Mouse (Mus musculus): ENCODE measurements around the gene Myo15b.

Gene Myo15b

GRCm38 (mm10) chr11:115903384-115904230 lies 45.4 kb downstream of the Myo15b start:
- no peak for DNase-seq (ENCODE audit: low spot score)

GRCm38 (mm10) chr11:115904231-115904955 lies 46.2 kb downstream of the Myo15b start:
- no peak for DNase-seq (ENCODE audit: low spot score)

GRCm38 (mm10) chr11:115904956-115905790 lies 47.0 kb downstream of the Myo15b start:
- no peak for DNase-seq (ENCODE audit: low spot score)

GRCm38 (mm10) chr11:115906116-115906515 lies 47.9 kb downstream of the Myo15b start:
- no peak for DNase-seq (ENCODE audit: low spot score)

- no peak for DNase-seq (ENCODE audit: low spot score)
Measured at GRCm38 (mm10) chr11:115906521-115906920, 48.3 kb downstream of the Myo15b start.

- DNase-seq (ENCODE audit: low spot score), result no peak
Measured at GRCm38 (mm10) chr11:115911134-115911561, 52.9 kb downstream of the Myo15b start.

GRCm38 (mm10) chr11:115911632-115912376 lies 53.6 kb downstream of the Myo15b start, which contains the start of gene Smim6:
Smim6 (plus strand) TSS chr11:115912017.
- no peak for DNase-seq (ENCODE audit: low spot score)

- DNase-seq (ENCODE audit: low spot score), result no peak
Measured at GRCm38 (mm10) chr11:115916579-115916978, 58.4 kb downstream of the Myo15b start.

GRCm38 (mm10) chr11:115918637-115919036 lies 60.4 kb downstream of the Myo15b start:
- no peak for DNase-seq (ENCODE audit: low spot score)

- DNase-seq (ENCODE audit: low spot score), result no peak
Measured at GRCm38 (mm10) chr11:115919073-115919472, 60.9 kb downstream of the Myo15b start.

- DNase-seq (ENCODE audit: low spot score), result peak; percentile 76
Measured at GRCm38 (mm10) chr11:115920110-115920818, 62.1 kb downstream of the Myo15b start.

GRCm38 (mm10) chr11:115921986-115922385 lies 63.8 kb downstream of the Myo15b start:
- no peak for DNase-seq (ENCODE audit: low spot score)

GRCm38 (mm10) chr11:115929031-115929430 lies 70.8 kb downstream of the Myo15b start:
- DNase-seq (ENCODE audit: low spot score), result no peak

- no peak for DNase-seq (ENCODE audit: low spot score)
Measured at GRCm38 (mm10) chr11:115929818-115930217, 71.6 kb downstream of the Myo15b start.

- no peak for DNase-seq (ENCODE audit: low spot score)
Measured at GRCm38 (mm10) chr11:115931235-115931634, 73.0 kb downstream of the Myo15b start.

- peak; percentile 100 for DNase-seq (ENCODE audit: low spot score)
Measured at GRCm38 (mm10) chr11:115933108-115933746, 75.0 kb downstream of the Myo15b start, which contains the start of the genes Sap30bp and Recql5. Sap30bp (plus strand) TSS chr11:115933282. Recql5 (minus strand) TSS chr11:115933477.

- no peak for DNase-seq (ENCODE audit: low spot score)
Measured at GRCm38 (mm10) chr11:115933747-115934110, 75.5 kb downstream of the Myo15b start.

- DNase-seq (ENCODE audit: low spot score), result peak; percentile 87
Measured at GRCm38 (mm10) chr11:115939690-115940329, 81.6 kb downstream of the Myo15b start.

- no peak for DNase-seq (ENCODE audit: low spot score)
Measured at GRCm38 (mm10) chr11:115941980-115942379, 83.8 kb downstream of the Myo15b start.
